Mouse (Mus musculus) thymus, adult 2 months (tissue): ENCODE data around the gene Ifnl3.

ENCODE experiments used
- CTCF ChIP-seq: fragments of 200-500 bp; IDR thresholded peaks from 2 replicates; pipeline ENCODE4 v1.5.1; 2012; ENCODE audit warnings: mild to moderate bottlenecking, control low read depth, low read length, moderate library complexity, borderline replicate concordance; ENCODE audit not compliant: control insufficient read depth, poor library complexity, insufficient read depth; ENCODE audit errors: extremely low read depth
- POLR2A ChIP-seq: fragments of 200-500 bp; IDR thresholded peaks from 2 replicates; pipeline ENCODE4 v1.6.1; 2012; ENCODE audit warnings: mild to moderate bottlenecking, low read length, control low read depth, moderate library complexity; ENCODE audit not compliant: control insufficient read depth, poor library complexity, insufficient read depth; ENCODE audit errors: extremely low read depth

- peak; percentile 37; the same call in 1 of the 2 replicates for TF ChIP-seq CTCF
- no peak for TF ChIP-seq POLR2A
Measured at GRCm38 (mm10) chr7:28490410-28490809, 32.2 kb upstream of the Ifnl3 start.
